Comparison of ENCODE assay signal across 8 mouse cellular contexts in genomic region chr8:95351461-95351860, GRCm38 (mm10). TPM values are rescaled to one million over a fixed set of nuclear protein-coding genes. Genes with fewer than 3 reads are reported as not detected.
DNase-seq lines count a peak whose midpoint lies in the region; ATAC-seq lines count a peak whose summit lies in the region.

No protein-coding gene starts in this region.

- H3K36me3 ChIP-seq in hindbrain, embryonic 16.5 days (ENCODE audit: control insufficient read depth, insufficient read depth, low read length) = no peaks in the 10 kb centered on the region
- no peaks in the 10 kb centered on the region for H3K36me3 ChIP-seq in midbrain, embryonic 11.5 days (ENCODE audit: control insufficient read depth, insufficient read depth, low read length)

- H3K9me3 ChIP-seq in hindbrain, embryonic 16.5 days (ENCODE audit: control insufficient read depth, low read length) = no peaks in the 10 kb centered on the region
- no peaks in the 10 kb centered on the region for H3K9me3 ChIP-seq in midbrain, embryonic 11.5 days (ENCODE audit: control insufficient read depth, low read length)

- ATAC-seq in hindbrain, embryonic 16.5 days = no peak
- ATAC-seq in midbrain, embryonic 11.5 days (ENCODE audit: low FRiP score) = 0 out of 2 replicates have a peak, but pooled peaks have one; percentile 28

- intact Hi-C loops in left cerebral cortex, postnatal 4 days (cut with DNase I) = loop anchor here (5.0 kb wide), 1 partner anchor 81 kb away; the partner anchor contains the start of gene Cfap20

- no peaks in the 10 kb centered on the region for H3K27me3 ChIP-seq in hindbrain, embryonic 16.5 days (replicated peaks; ENCODE audit: control insufficient read depth, insufficient read depth, low read length)
- H3K27me3 ChIP-seq in midbrain, embryonic 11.5 days (ENCODE audit: control insufficient read depth, insufficient read depth, low read length) = no peaks in the 10 kb centered on the region

- WGBS in hindbrain, embryonic 16.5 days = 2% methylated on average over 15 of the region's 15 CpGs
- 2% methylated on average over 15 of the region's 15 CpGs for WGBS in midbrain, embryonic 11.5 days

- H3K4me1 ChIP-seq in hindbrain, embryonic 16.5 days (ENCODE audit: control insufficient read depth, insufficient read depth, low read depth, low read length) = peaks cover 42% of the 10 kb centered on the region
- H3K4me1 ChIP-seq in midbrain, embryonic 11.5 days (ENCODE audit: control insufficient read depth, insufficient read depth, low read length) = peaks cover 10% of the 10 kb centered on the region

- no peak overlapping the region for H3K27ac ChIP-seq in hindbrain, embryonic 16.5 days (ENCODE audit: low read depth, low read length)
- H3K27ac ChIP-seq in midbrain, embryonic 11.5 days (ENCODE audit: low read depth, low read length) = no peak overlapping the region

- DNase-seq in embryo, embryonic 10 days (ENCODE audit: low spot score) = peak; percentile 57
- no peak for DNase-seq in embryo, embryonic 9.5 days (ENCODE audit: extremely low spot score)
- DNase-seq in embryo, embryonic 10.5 days (ENCODE audit: low spot score) = peak; percentile 78
- DNase-seq in midbrain, embryonic 11.5 days (ENCODE audit: low spot score, missing footprints) = peak; percentile 93
- no peak for DNase-seq in gastrocnemius, adult 8-10 months (ENCODE audit: low spot score in 2 of 2)
- no peak for DNase-seq in layer of hippocampus, adult 18-20 months (ENCODE audit: low spot score in 2 of 2)
- DNase-seq in left cerebral cortex, postnatal 4 days = no peak

- peak overlapping the region; percentile 93 for H3K4me2 ChIP-seq in hindbrain, embryonic 16.5 days (ENCODE audit: low read length)
- H3K4me2 ChIP-seq in midbrain, embryonic 11.5 days = peak overlapping the region; percentile 90

- H3K9ac ChIP-seq in hindbrain, embryonic 16.5 days (ENCODE audit: low read depth, low read length) = 0 out of 2 replicates have a peak overlapping the region, but pooled peaks have one; percentile 86
- no peak overlapping the region for H3K9ac ChIP-seq in midbrain, embryonic 11.5 days (ENCODE audit: low read length)

- peak overlapping the region; percentile 82 for H3K4me3 ChIP-seq in hindbrain, embryonic 16.5 days (ENCODE audit: low read length)
- H3K4me3 ChIP-seq in midbrain, embryonic 11.5 days (ENCODE audit: low read depth, low read length) = peak overlapping the region; percentile 82; the same call in 1 of the 2 replicates

RNA-seq across cellular contexts. Expression of gene Mmp15, which starts 0.6 kb away (rescaled TPM):
- 15.7 and 18.4 TPM in 2 replicates for polyA plus RNA-seq in hindbrain, embryonic 16.5 days (2015; fragmentation: Nextera tagmentation; extraction: Ambion mirVana)
- polyA plus RNA-seq in midbrain, embryonic 11.5 days (2014; fragmentation: Nextera tagmentation; extraction: Ambion mirVana) = 11.7 and 13.5 TPM in 2 replicates
- total RNA-seq in gastrocnemius, adult 8-10 months (2022) = 10 to 100 TPM; 13.0 to 18.3 (median 14.1) TPM
- total RNA-seq in layer of hippocampus, adult 18-20 months (2021) = 10 to 100 TPM; 13.4 to 13.6 TPM
- 10 to 100 TPM; 40.0 to 44.2 TPM for total RNA-seq in left cerebral cortex, postnatal 4 days (2021)

RNA-seq across cellular contexts. Expression of gene Usb1, which starts 19.4 kb away (rescaled TPM):
- polyA plus RNA-seq in hindbrain, embryonic 16.5 days (2015; fragmentation: Nextera tagmentation; extraction: Ambion mirVana) = 35.7 and 39.8 TPM in 2 replicates
- polyA plus RNA-seq in midbrain, embryonic 11.5 days (2014; fragmentation: Nextera tagmentation; extraction: Ambion mirVana) = 33.3 and 37.6 TPM in 2 replicates
- total RNA-seq in gastrocnemius, adult 8-10 months (2022) = 1 to 10 TPM; 4.0 to 7.4 (median 6.1) TPM
- total RNA-seq in layer of hippocampus, adult 18-20 months (2021) = 10 to 100 TPM in 1 of 2 experiments, 1 to 10 TPM in 1; 9.8 to 11.2 TPM
- 10 to 100 TPM; 26.5 to 32.8 TPM for total RNA-seq in left cerebral cortex, postnatal 4 days (2021)

RNA-seq across cellular contexts. Expression of gene Zfp319, which starts 19.7 kb away (rescaled TPM):
- 12.1 and 15.8 TPM in 2 replicates for polyA plus RNA-seq in hindbrain, embryonic 16.5 days (2015; fragmentation: Nextera tagmentation; extraction: Ambion mirVana)
- polyA plus RNA-seq in midbrain, embryonic 11.5 days (2014; fragmentation: Nextera tagmentation; extraction: Ambion mirVana) = 8.3 and 8.6 TPM in 2 replicates
- total RNA-seq in gastrocnemius, adult 8-10 months (2022) = 1 to 10 TPM; 2.8 to 3.8 (median 2.9) TPM
- total RNA-seq in layer of hippocampus, adult 18-20 months (2021) = 10 to 100 TPM; 17.6 to 18.5 TPM
- 10 to 100 TPM; 26.8 to 29.6 TPM for total RNA-seq in left cerebral cortex, postnatal 4 days (2021)

RNA-seq across cellular contexts. Expression of gene Tepp, which starts 41.1 kb away (rescaled TPM):
- 3.5 and 6.6 TPM in 2 replicates for polyA plus RNA-seq in hindbrain, embryonic 16.5 days (2015; fragmentation: Nextera tagmentation; extraction: Ambion mirVana)
- polyA plus RNA-seq in midbrain, embryonic 11.5 days (2014; fragmentation: Nextera tagmentation; extraction: Ambion mirVana) = 0.29 TPM in 1 of 2 replicates, not detected in the other
- total RNA-seq in gastrocnemius, adult 8-10 months (2022) = not detected
- total RNA-seq in layer of hippocampus, adult 18-20 months (2021) = under 1 TPM in 1 of 2 experiments, not detected in 1; 0.57 TPM
- 1 to 10 TPM; 3.5 to 4.2 TPM for total RNA-seq in left cerebral cortex, postnatal 4 days (2021)

RNA-seq across cellular contexts. Expression of gene Cngb1, which starts 45.1 kb away (rescaled TPM):
- polyA plus RNA-seq in hindbrain, embryonic 16.5 days (2015; fragmentation: Nextera tagmentation; extraction: Ambion mirVana) = 0.25 and 0.69 TPM in 2 replicates
- polyA plus RNA-seq in midbrain, embryonic 11.5 days (2014; fragmentation: Nextera tagmentation; extraction: Ambion mirVana) = 0.04 TPM in 1 of 2 replicates, not detected in the other
- under 1 TPM in 3 of 4 experiments, not detected in 1; 0.05 to 0.16 (median 0.07) TPM for total RNA-seq in gastrocnemius, adult 8-10 months (2022)
- under 1 TPM; 0.76 to 0.79 TPM for total RNA-seq in layer of hippocampus, adult 18-20 months (2021)
- total RNA-seq in left cerebral cortex, postnatal 4 days (2021) = under 1 TPM; 0.42 to 0.58 TPM

Comparison
In these comparisons a context has a peak if more than half of its experiments do, and no peak if none do; other contexts are left out.
1. DNase-seq: peak in embryo, embryonic 10 days (single experiment), embryo, embryonic 10.5 days (single experiment) and midbrain, embryonic 11.5 days (single experiment); none in embryo, embryonic 9.5 days (single experiment), gastrocnemius, adult 8-10 months (0 of 2), layer of hippocampus, adult 18-20 months (0 of 2) and left cerebral cortex, postnatal 4 days (single experiment).